Mouse (Mus musculus): ENCODE measurements around the gene Cyb5r2. TPM values are rescaled to one million over a fixed set of nuclear protein-coding genes. Genes with fewer than 3 reads are reported as not detected.
A peak's percentile ranks its signal among the peaks of the same experiment; 100 is the strongest.

Cyb5r2 gene
- polyA plus RNA-seq, 1 experiment from 2014 or later, result 0.39 TPM

GRCm38 (mm10) chr7:107712743-107713142 is 45.1 kb downstream of the Cyb5r2 start:
- Histone ChIP-seq H3K4me3 (no peak overlapping the region), H3K36me3 (no peaks in the 10 kb centered on the region), H3K4me1 (peaks cover 13% of the 10 kb centered on the region), H3K27ac (replicated peaks) (no peak overlapping the region), H3K9me3 (replicated peaks) (no peaks in the 10 kb centered on the region), H3K27me3 (ENCODE audit: low read depth, poor library complexity, severe bottlenecking) (no peaks in the 10 kb centered on the region)
- DNase-seq (ENCODE audit: low spot score), result no peak
- WGBS, result 65% methylated on average over 6 of the region's 6 CpGs

- Histone ChIP-seq H3K27me3 (ENCODE audit: low read depth, poor library complexity, severe bottlenecking) (no peaks in the 10 kb centered on the region), H3K9me3 (replicated peaks) (no peaks in the 10 kb centered on the region), H3K27ac (replicated peaks) (peak overlapping the region; percentile 74), H3K36me3 (no peaks in the 10 kb centered on the region), H3K4me3 (peak overlapping the region; percentile 45), H3K4me1 (peaks cover 20% of the 10 kb centered on the region)
- 5% methylated on average over 10 of the region's 10 CpGs for WGBS
- peak; percentile 75 for DNase-seq (ENCODE audit: low spot score)
Observed at GRCm38 (mm10) chr7:107708491-107709112, 49.2 kb downstream of the Cyb5r2 start.

- no peaks in the 10 kb centered on the region for H3K9me3 ChIP-seq (replicated peaks)
- no peak for DNase-seq (ENCODE audit: low spot score)
- WGBS, result 73% methylated on average over 9 of the region's 9 CpGs
- H3K36me3 ChIP-seq, result no peaks in the 10 kb centered on the region
- no peak overlapping the region for H3K27ac ChIP-seq (replicated peaks)
- no peaks in the 10 kb centered on the region for H3K27me3 ChIP-seq (ENCODE audit: low read depth, poor library complexity, severe bottlenecking)
- no peak overlapping the region for H3K4me3 ChIP-seq
- peaks cover 20% of the 10 kb centered on the region for H3K4me1 ChIP-seq
Observed at GRCm38 (mm10) chr7:107707650-107708049, 50.2 kb downstream of the Cyb5r2 start.

- H3K4me3 ChIP-seq, result no peak overlapping the region
- no peak overlapping the region for H3K27ac ChIP-seq (replicated peaks)
- no peaks in the 10 kb centered on the region for H3K9me3 ChIP-seq (replicated peaks)
- WGBS, result 78% methylated on average over 5 of the region's 5 CpGs
- H3K36me3 ChIP-seq, result no peaks in the 10 kb centered on the region
- no peaks in the 10 kb centered on the region for H3K27me3 ChIP-seq (ENCODE audit: low read depth, poor library complexity, severe bottlenecking)
- no peak for DNase-seq (ENCODE audit: low spot score)
- peaks cover 20% of the 10 kb centered on the region for H3K4me1 ChIP-seq
Observed at GRCm38 (mm10) chr7:107705941-107706340, 51.9 kb downstream of the Cyb5r2 start.

- Histone ChIP-seq H3K4me1 (peaks cover 7% of the 10 kb centered on the region), H3K27ac (replicated peaks) (no peak overlapping the region), H3K27me3 (ENCODE audit: low read depth, poor library complexity, severe bottlenecking) (no peaks in the 10 kb centered on the region), H3K9me3 (replicated peaks) (no peaks in the 10 kb centered on the region), H3K4me3 (no peak overlapping the region), H3K36me3 (no peaks in the 10 kb centered on the region)
- DNase-seq (ENCODE audit: low spot score), result no peak
- 71% methylated on average over 13 of the region's 13 CpGs for WGBS
Observed at GRCm38 (mm10) chr7:107702461-107703380, 55.1 kb downstream of the Cyb5r2 start.

GRCm38 (mm10) chr7:107700646-107701045 is 57.2 kb downstream of the Cyb5r2 start:
- no peaks in the 10 kb centered on the region for H3K4me1 ChIP-seq
- no peaks in the 10 kb centered on the region for H3K27me3 ChIP-seq (ENCODE audit: low read depth, poor library complexity, severe bottlenecking)
- DNase-seq (ENCODE audit: low spot score), result no peak
- no peaks in the 10 kb centered on the region for H3K9me3 ChIP-seq (replicated peaks)
- no peaks in the 10 kb centered on the region for H3K36me3 ChIP-seq
- H3K4me3 ChIP-seq, result no peak overlapping the region
- 87% methylated on average over 5 of the region's 5 CpGs for WGBS
- H3K27ac ChIP-seq (replicated peaks), result no peak overlapping the region

GRCm38 (mm10) chr7:107699926-107700325 is 57.9 kb downstream of the Cyb5r2 start:
- no peaks in the 10 kb centered on the region for H3K4me1 ChIP-seq
- H3K9me3 ChIP-seq (replicated peaks), result no peaks in the 10 kb centered on the region
- no peak overlapping the region for H3K27ac ChIP-seq (replicated peaks)
- no peak for DNase-seq (ENCODE audit: low spot score)
- no peaks in the 10 kb centered on the region for H3K27me3 ChIP-seq (ENCODE audit: low read depth, poor library complexity, severe bottlenecking)
- H3K4me3 ChIP-seq, result no peak overlapping the region
- 77% methylated on average over 1 of the region's 1 CpGs for WGBS
- H3K36me3 ChIP-seq, result no peaks in the 10 kb centered on the region

Other genes with a start within 250 kb of the Cyb5r2 start
- 5.2 and 6.2 TPM in 2 replicates for gene Olfml1, start 190.6 kb downstream of the Cyb5r2 start, polyA plus RNA-seq (2016; fragmentation: Nextera tagmentation; extraction: Ambion mirVana)
- gene Ppfibp2, start 162.8 kb downstream of the Cyb5r2 start, polyA plus RNA-seq (2016; fragmentation: Nextera tagmentation; extraction: Ambion mirVana), result 5.3 and 6.6 TPM in 2 replicates
- not detected in 2 replicates for gene 5330417H12Rik, start 132.9 kb downstream of the Cyb5r2 start, polyA plus RNA-seq (2016; fragmentation: Nextera tagmentation; extraction: Ambion mirVana)
- gene Ovch2, start 43.2 kb upstream of the Cyb5r2 start, polyA plus RNA-seq (2016; fragmentation: Nextera tagmentation; extraction: Ambion mirVana), result not detected in 2 replicates
- gene Olfr467, start 54.2 kb upstream of the Cyb5r2 start, polyA plus RNA-seq (2016; fragmentation: Nextera tagmentation; extraction: Ambion mirVana), result not detected in 2 replicates
- not detected in 2 replicates for gene Olfr469, start 67.5 kb upstream of the Cyb5r2 start, polyA plus RNA-seq (2016; fragmentation: Nextera tagmentation; extraction: Ambion mirVana)
- not detected in 2 replicates for gene Olfr470, start 89.5 kb upstream of the Cyb5r2 start, polyA plus RNA-seq (2016; fragmentation: Nextera tagmentation; extraction: Ambion mirVana)
- 0.02 TPM in 1 of 2 replicates, not detected in the other for gene Olfr472, start 139.9 kb upstream of the Cyb5r2 start, polyA plus RNA-seq (2016; fragmentation: Nextera tagmentation; extraction: Ambion mirVana)
- gene Olfr473, start 172.4 kb upstream of the Cyb5r2 start, polyA plus RNA-seq (2016; fragmentation: Nextera tagmentation; extraction: Ambion mirVana), result not detected in 2 replicates
- not detected in 2 replicates for gene Olfr474, start 196.6 kb upstream of the Cyb5r2 start, polyA plus RNA-seq (2016; fragmentation: Nextera tagmentation; extraction: Ambion mirVana)
- not detected in 2 replicates for gene Olfr476, start 206.8 kb upstream of the Cyb5r2 start, polyA plus RNA-seq (2016; fragmentation: Nextera tagmentation; extraction: Ambion mirVana)
- not detected in 2 replicates for gene Olfr477, start 228.7 kb upstream of the Cyb5r2 start, polyA plus RNA-seq (2016; fragmentation: Nextera tagmentation; extraction: Ambion mirVana)